Mouse (Mus musculus) pancreas, adult 10 weeks (tissue): ENCODE data around the gene Gm17124. TPM values are rescaled to one million over a fixed set of nuclear protein-coding genes. Genes with fewer than 3 reads are reported as not detected.

ENCODE experiments used
- polyA plus RNA-seq: library from polyadenylated mRNA; stranded (reverse); fragments of 350-450 nt; fragmentation: Illumina TruSeq; extraction: RNeasy Lipid Tissue Mini Kit (QIAGEN cat#74804); gene quantifications from one replicate; pipeline ENCODE4 v1.2.3, GENCODE M21; 2015; ENCODE audit warnings: low read depth, low replicate concordance; ENCODE audit not compliant: insufficient read depth

Gm17124 gene
- polyA plus RNA-seq, result not detected

GRCm38 (mm10) chr14:42599782-42600181 is at the start of gene Gm17124:
Gm17124 (minus strand) TSS chr14:42599882.

GRCm38 (mm10) chr14:42641817-42642216 is 42.1 kb upstream of the Gm17124 start, which contains the start of gene Gm3633:
Gm3633 (minus strand) TSS chr14:42641917.

Other genes starting within 250 kb of the Gm17124 start
- not detected for gene Gm8005, start 160.2 kb downstream of the Gm17124 start, polyA plus RNA-seq
- not detected for gene Gm8011, start 136.0 kb downstream of the Gm17124 start, polyA plus RNA-seq
- not detected for gene Gm8020, start 97.5 kb downstream of the Gm17124 start, polyA plus RNA-seq
- gene Gm8024, start 75.6 kb downstream of the Gm17124 start, polyA plus RNA-seq, result not detected
- not detected for gene Gm3633, start 42.0 kb upstream of the Gm17124 start, polyA plus RNA-seq
- gene Gm10378, start 56.1 kb upstream of the Gm17124 start, polyA plus RNA-seq, result not detected
- gene Gm3015, start 168.9 kb upstream of the Gm17124 start, polyA plus RNA-seq, result not detected
- not detected for gene Gm10377, start 198.1 kb upstream of the Gm17124 start, polyA plus RNA-seq